Mouse (Mus musculus) heart, adult 11 months (tissue): ENCODE measurements at regions not wholly inside any gene's neighbourhood (a gene's known extent, or its start where the extent isn't known, plus 50 kb on each side); places are given as distances from the start of the nearest gene placed in this dataset.

Source experiments
- DNase-seq: peaks from one replicate; pipeline ENCODE4 v3.0.0; 2022

DNA sequence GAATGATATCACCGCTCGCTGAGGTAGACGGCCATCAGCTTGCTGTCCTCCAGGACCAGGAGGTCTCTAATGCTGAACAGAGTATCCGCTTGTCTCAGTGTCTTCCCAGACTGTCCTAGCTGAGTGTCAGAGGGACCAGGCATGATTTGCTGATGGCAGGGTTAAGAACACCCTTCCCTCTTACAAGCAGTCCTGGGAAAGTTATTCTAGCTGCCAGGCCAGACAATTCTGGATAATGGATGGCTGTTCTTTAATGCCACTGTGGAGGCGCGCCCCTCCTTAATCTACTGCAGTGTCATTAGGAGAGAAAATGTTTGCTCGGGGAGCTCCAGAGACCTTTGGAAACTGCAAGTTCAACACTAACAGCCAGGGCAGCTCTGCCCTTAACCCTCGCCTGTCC lies 182.1 kb downstream of the Ptpru start:
- DNase-seq, result no peak

- DNase-seq, result no peak
Measured at GRCm38 (mm10) chr4:131657922-131658321, 180.2 kb downstream of the Ptpru start.

GRCm38 (mm10) chr4:131660931-131661330 lies 177.2 kb downstream of the Ptpru start:
- no peak for DNase-seq

DNA sequence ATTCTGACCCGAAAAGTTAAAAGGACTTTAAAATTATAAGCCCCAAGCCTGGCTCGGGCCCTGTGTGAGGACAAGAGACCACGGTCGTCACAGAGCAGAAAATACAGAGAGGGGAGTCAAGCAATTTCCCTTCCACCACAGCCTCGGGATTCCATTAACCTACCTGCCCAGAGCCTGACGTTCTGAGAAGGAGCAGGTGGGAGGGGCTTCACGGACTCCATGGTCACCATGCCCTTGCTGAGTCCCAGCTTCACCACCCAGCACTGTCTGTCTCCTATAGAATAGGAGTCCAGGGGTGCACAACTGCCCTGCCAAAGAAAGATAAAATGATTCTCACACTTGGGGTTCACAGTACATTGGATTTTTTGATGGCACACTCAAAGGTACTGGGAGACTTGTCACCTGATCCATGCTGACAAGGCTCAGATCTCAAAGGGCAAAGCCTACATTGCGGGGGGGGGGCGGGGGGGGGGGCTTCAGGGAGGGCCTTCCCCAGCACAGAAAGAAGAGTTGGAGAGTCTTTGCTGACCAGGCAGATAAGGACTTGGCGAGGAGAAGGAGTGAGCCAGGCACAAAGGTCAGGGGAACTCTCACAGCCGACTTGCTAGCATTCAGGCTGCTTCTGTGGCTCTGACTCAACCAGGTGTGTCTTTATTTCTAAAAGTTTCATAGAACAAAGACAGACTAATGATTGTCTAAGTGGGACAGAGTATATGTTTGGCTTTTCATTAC lies 166.1 kb downstream of the Ptpru start:
- DNase-seq, result no peak

DNA sequence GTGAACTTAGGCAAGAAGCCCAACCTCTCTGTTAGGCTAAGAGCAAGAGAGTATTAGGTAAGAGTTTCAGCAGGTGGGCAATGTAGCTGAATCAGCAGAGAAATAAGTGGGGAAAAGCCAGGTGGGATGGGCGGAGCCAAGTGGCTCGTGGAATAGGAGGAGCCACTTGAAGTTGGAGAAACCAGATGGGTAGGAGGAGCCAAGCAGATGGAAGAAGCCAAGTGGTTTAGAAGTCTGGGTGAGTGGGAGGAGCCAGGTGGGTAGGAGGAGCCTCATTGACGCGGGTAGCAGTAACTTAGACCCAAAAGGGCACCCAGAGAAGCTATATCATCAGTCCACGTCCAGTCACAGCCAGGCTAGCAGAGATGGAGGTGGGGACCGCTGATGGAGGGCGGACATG lies 160.1 kb downstream of the Ptpru start:
- no peak for DNase-seq

DNA sequence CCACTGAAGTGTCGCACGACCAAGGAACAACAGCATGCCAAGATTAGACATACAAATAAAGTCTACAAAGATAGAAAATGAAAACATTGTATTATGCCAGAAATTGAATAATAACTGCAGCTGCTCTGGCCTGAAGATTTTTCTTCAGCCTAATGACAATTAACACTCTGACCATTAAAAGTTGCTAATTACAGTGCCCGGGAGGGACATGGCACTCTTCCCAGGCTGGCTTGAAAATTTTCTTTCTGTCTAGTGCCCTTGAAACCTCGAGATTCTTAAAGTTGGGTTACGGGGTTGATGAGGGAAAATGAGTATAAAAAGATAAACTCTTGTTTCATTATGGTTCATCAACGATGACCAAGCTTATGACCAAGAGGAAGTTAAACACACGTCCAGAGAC lies 154.9 kb downstream of the Ptpru start:
- DNase-seq, result no peak

DNA sequence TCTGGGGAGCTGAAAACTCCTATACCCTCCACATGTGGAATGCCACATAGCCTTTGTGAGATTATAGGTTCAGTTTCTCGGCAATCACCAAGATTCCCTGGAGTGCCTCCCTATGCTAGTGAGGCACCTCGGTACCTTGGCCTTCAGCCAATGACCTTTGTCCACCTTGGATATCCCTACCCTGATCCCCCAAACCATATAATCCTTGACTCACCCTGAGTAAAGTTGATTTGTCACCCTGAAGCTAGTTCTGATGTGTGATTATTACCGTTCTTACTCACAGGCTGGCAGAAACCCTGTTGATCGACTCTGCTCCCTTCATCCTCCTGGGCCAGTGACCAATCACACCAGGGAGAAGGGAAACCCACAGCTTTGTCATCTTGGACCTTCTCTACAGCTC lies 152.5 kb downstream of the Ptpru start:
- no peak for DNase-seq

- DNase-seq, result no peak
Measured at GRCm38 (mm10) chr4:131694232-131694631, 143.9 kb downstream of the Ptpru start.

- no peak for DNase-seq
Measured at GRCm38 (mm10) chr4:131695941-131696912, 141.9 kb downstream of the Ptpru start.
